ENCODE assay signal across 21 mouse cellular contexts in genomic region chr2:103017391-103017824, GRCm38 (mm10). TPM values are rescaled to one million over a fixed set of nuclear protein-coding genes. Genes with fewer than 3 reads are reported as not detected.
DNase-seq lines count a peak whose midpoint lies in the region; ATAC-seq and TF ChIP-seq lines count a peak whose summit lies in the region.
"Had no signal": no experiment of that assay in that cellular context is flagged by ENCODE, and none has a peak within 500 bp of the region (broad histone marks: within the 10 kb centered on the region; RNA-seq: fewer than 3 reads in every experiment).

No protein-coding gene starts in this region.

- H3K36me3 ChIP-seq in kidney, embryonic 14.5 days (ENCODE audit: control insufficient read depth, insufficient read depth, low read length) = peaks cover 6% of the 10 kb centered on the region; the same call in 1 of the 2 replicates
- H3K36me3 ChIP-seq in kidney, adult 2 months (ENCODE audit: control insufficient read depth, insufficient read depth, low read length) = peaks cover 1% of the 10 kb centered on the region; the same call in 1 of the 2 replicates
- H3K36me3 ChIP-seq in liver, embryonic 11.5 days (ENCODE audit: control insufficient read depth, insufficient read depth, low read length) = no peaks in the 10 kb centered on the region
- H3K36me3 ChIP-seq in midbrain, postnatal 0 days (ENCODE audit: insufficient read depth, low read length) = no peaks in the 10 kb centered on the region

- H3K4me1 ChIP-seq in kidney, embryonic 14.5 days (ENCODE audit: control insufficient read depth, insufficient read depth, low read length) = no peaks in the 10 kb centered on the region
- H3K4me1 ChIP-seq in kidney, adult 2 months (ENCODE audit: control insufficient read depth, insufficient read depth, low read length) = no peaks in the 10 kb centered on the region
- peaks cover 5% of the 10 kb centered on the region for H3K4me1 ChIP-seq in liver, embryonic 11.5 days (replicated peaks; ENCODE audit: control insufficient read depth, insufficient read depth, low read length)
- no peaks in the 10 kb centered on the region for H3K4me1 ChIP-seq in midbrain, postnatal 0 days (ENCODE audit: insufficient read depth, low read length)
- H3K4me1 ChIP-seq: heart, embryonic 10.5 days; limb, embryonic 12.5 days had no signal

- ATAC-seq in kidney, embryonic 14.5 days (ENCODE audit: low FRiP score, low TSS enrichment) = 0 out of 2 replicates have a peak, but pooled peaks have one; percentile 60
- ATAC-seq in liver, embryonic 11.5 days (replicated peaks; ENCODE audit: low FRiP score) = peak; percentile 88
- ATAC-seq in megakaryocyte-erythroid progenitor cell, adult 5-6 weeks (replicated peaks; ENCODE audit: low FRiP score, low TSS enrichment, poor library complexity, severe bottlenecking) = peak; percentile 55
- no peak for ATAC-seq in midbrain, postnatal 0 days (ENCODE audit: low FRiP score)
- ATAC-seq: activated CD4-positive, CD25-positive, alpha-beta regulatory T cell, adult 4 months; forebrain, embryonic 13.5 days; hindbrain, embryonic 16.5 days; midbrain, embryonic 13.5 days had no signal

- H3K27ac ChIP-seq in kidney, embryonic 14.5 days (ENCODE audit: low read depth, low read length) = no peak overlapping the region
- no peak overlapping the region for H3K27ac ChIP-seq in kidney, adult 2 months (ENCODE audit: insufficient read depth, low read depth, low read length)
- H3K27ac ChIP-seq in liver, embryonic 11.5 days (ENCODE audit: low read depth, low read length) = no peak overlapping the region
- H3K27ac ChIP-seq in midbrain, postnatal 0 days (ENCODE audit: low read depth, low read length) = no peak overlapping the region
- H3K27ac ChIP-seq: forebrain, embryonic 13.5 days; gastrocnemius, adult 2 months; heart, embryonic 10.5 days; limb, embryonic 12.5 days; midbrain, embryonic 13.5 days had no signal

- no peak for TF ChIP-seq CTCF in kidney, adult 2 months (conservative IDR thresholded peaks at IDR 0.05; ENCODE audit: insufficient read depth, insufficient read length, low read depth, low read length)
- TF ChIP-seq CTCF in midbrain, postnatal 0 days (IDR thresholded peaks at IDR 0.05) = no peak

- TF ChIP-seq POLR2A in kidney, adult 2 months (IDR thresholded peaks at IDR 0.05; ENCODE audit: low read depth, low read length) = no peak

- no peak overlapping the region for H3K4me2 ChIP-seq in kidney, embryonic 14.5 days (replicated peaks; ENCODE audit: low read depth, low read length)
- no peak overlapping the region for H3K4me2 ChIP-seq in liver, embryonic 11.5 days
- H3K4me2 ChIP-seq in midbrain, postnatal 0 days (ENCODE audit: low read depth, low read length, poor library complexity, severe bottlenecking) = no peak overlapping the region
- H3K4me2 ChIP-seq: forebrain, embryonic 13.5 days; limb, embryonic 12.5 days; midbrain, embryonic 13.5 days had no signal

- no peaks in the 10 kb centered on the region for H3K27me3 ChIP-seq in kidney, embryonic 14.5 days (ENCODE audit: control insufficient read depth, insufficient read depth, low read length)
- no peaks in the 10 kb centered on the region for H3K27me3 ChIP-seq in kidney, adult 2 months (replicated peaks; ENCODE audit: control insufficient read depth, insufficient read depth, low read length)
- H3K27me3 ChIP-seq in liver, embryonic 11.5 days (replicated peaks; ENCODE audit: control insufficient read depth, insufficient read depth, low read length) = no peaks in the 10 kb centered on the region
- H3K27me3 ChIP-seq in midbrain, postnatal 0 days (ENCODE audit: insufficient read depth, low read length) = no peaks in the 10 kb centered on the region
- H3K27me3 ChIP-seq: forebrain, embryonic 13.5 days; limb, embryonic 12.5 days; midbrain, embryonic 13.5 days had no signal

- no peak for DNase-seq in kidney, adult 2 months
- DNase-seq in c-Kit-negative CD71-positive TER-119-positive erythroid progenitor cells, embryonic 14.5 days (ENCODE audit: low read depth, low spot score) = peak; percentile 4
- no peak for DNase-seq in liver, embryonic 11.5 days (ENCODE audit: low spot score)
- DNase-seq in gastrocnemius, postnatal 10 days = no peak
- no peak for DNase-seq in midbrain, postnatal 0 days (ENCODE audit: low spot score)
- DNase-seq: adrenal gland, postnatal 36 days; B cell, adult 2 months; cerebellum, adult 11 months; gastrocnemius, adult 2 months; kidney, adult 9 months; lung, postnatal 10 days; right cerebral cortex, adult 18-20 months; thymus, postnatal 14 days had no signal

- no peak overlapping the region for H3K9ac ChIP-seq in kidney, embryonic 14.5 days (ENCODE audit: low read depth, low read length)
- H3K9ac ChIP-seq in liver, embryonic 11.5 days (ENCODE audit: low read depth, low read length) = no peak overlapping the region
- H3K9ac ChIP-seq in midbrain, postnatal 0 days (replicated peaks; ENCODE audit: low read length, poor library complexity, severe bottlenecking) = no peak overlapping the region
- H3K9ac ChIP-seq: forebrain, embryonic 13.5 days; limb, embryonic 12.5 days; midbrain, embryonic 13.5 days had no signal

- H3K9me3 ChIP-seq in kidney, embryonic 14.5 days (ENCODE audit: control insufficient read depth, low read length) = no peaks in the 10 kb centered on the region
- no peaks in the 10 kb centered on the region for H3K9me3 ChIP-seq in liver, embryonic 11.5 days (ENCODE audit: control insufficient read depth, low read length)
- H3K9me3 ChIP-seq in midbrain, postnatal 0 days (ENCODE audit: low read length) = no peaks in the 10 kb centered on the region
- H3K9me3 ChIP-seq: forebrain, embryonic 13.5 days; heart, embryonic 10.5 days; limb, embryonic 12.5 days had no signal

- no peak overlapping the region for H3K4me3 ChIP-seq in kidney, embryonic 14.5 days (ENCODE audit: low read length)
- H3K4me3 ChIP-seq in kidney, adult 2 months (ENCODE audit: insufficient read depth, low read depth, low read length) = no peak overlapping the region
- H3K4me3 ChIP-seq in liver, embryonic 11.5 days (ENCODE audit: low read depth, low read length) = no peak overlapping the region
- H3K4me3 ChIP-seq in midbrain, postnatal 0 days (ENCODE audit: low read depth, low read length) = no peak overlapping the region
- H3K4me3 ChIP-seq: forebrain, embryonic 13.5 days; gastrocnemius, adult 2 months; heart, embryonic 10.5 days; limb, embryonic 12.5 days; midbrain, embryonic 13.5 days had no signal

- WGBS in kidney, embryonic 14.5 days = 43% methylated on average over 2 of the region's 2 CpGs
- 74% methylated on average over 2 of the region's 2 CpGs for WGBS in kidney, adult 2 months
- 55% methylated on average over 2 of the region's 2 CpGs for WGBS in liver, embryonic 11.5 days
- 85% methylated on average over 2 of the region's 2 CpGs for WGBS in midbrain, postnatal 0 days

RNA-seq across cellular contexts. Expression of gene Pdhx, which starts 55.9 kb away (rescaled TPM):
- 31.5 and 38.3 TPM in 2 replicates for polyA plus RNA-seq in kidney, embryonic 14.5 days (2014; fragmentation: Nextera tagmentation; extraction: Ambion mirVana)
- polyA plus RNA-seq in kidney, adult 2 months (2012; rRNA removed) = 27.9 and 37.2 TPM in 2 replicates
- polyA plus RNA-seq in liver, embryonic 11.5 days (2014; fragmentation: Nextera tagmentation; extraction: Ambion mirVana) = 36.8 and 41.9 TPM in 2 replicates
- total RNA-seq in megakaryocyte-erythroid progenitor cell, adult 5-6 weeks (2014; fragmentation: Nextera tagmentation) = 17.9 and 24.6 TPM in 2 replicates
- total RNA-seq in megakaryocyte-erythroid progenitor cell, adult 5-6 weeks (2017) = 22.6 and 30.6 TPM in 2 replicates
- total RNA-seq in gastrocnemius, postnatal 10 days (2021) = 10 to 100 TPM; 63.9 to 79.0 TPM
- 47.2 and 53.2 TPM in 2 replicates for total RNA-seq in midbrain, postnatal 0 days (2014; rRNA removed)
- polyA plus RNA-seq in midbrain, postnatal 0 days (2015; fragmentation: Nextera tagmentation; extraction: Ambion mirVana) = 66.3 and 69.1 TPM in 2 replicates

RNA-seq across cellular contexts. Expression of gene Apip, which starts 56.1 kb away (rescaled TPM):
- 73.7 and 73.9 TPM in 2 replicates for polyA plus RNA-seq in kidney, embryonic 14.5 days (2014; fragmentation: Nextera tagmentation; extraction: Ambion mirVana)
- 18.7 and 24.4 TPM in 2 replicates for polyA plus RNA-seq in kidney, adult 2 months (2012; rRNA removed)
- 63.4 and 67.2 TPM in 2 replicates for polyA plus RNA-seq in liver, embryonic 11.5 days (2014; fragmentation: Nextera tagmentation; extraction: Ambion mirVana)
- 61.8 and 85.4 TPM in 2 replicates for total RNA-seq in megakaryocyte-erythroid progenitor cell, adult 5-6 weeks (2014; fragmentation: Nextera tagmentation)
- 30.3 and 56.7 TPM in 2 replicates for total RNA-seq in megakaryocyte-erythroid progenitor cell, adult 5-6 weeks (2017)
- 10 to 100 TPM; 33.5 to 38.1 TPM for total RNA-seq in gastrocnemius, postnatal 10 days (2021)
- 17.0 and 35.2 TPM in 2 replicates for total RNA-seq in midbrain, postnatal 0 days (2014; rRNA removed)
- polyA plus RNA-seq in midbrain, postnatal 0 days (2015; fragmentation: Nextera tagmentation; extraction: Ambion mirVana) = 29.5 and 33.2 TPM in 2 replicates
